9 mouse cellular contexts compared by ENCODE assay signal in genomic region chr12:85647346-85647745, GRCm38 (mm10). TPM values are rescaled to one million over a fixed set of nuclear protein-coding genes. Genes with fewer than 3 reads are reported as not detected.
DNase-seq lines count a peak whose midpoint lies in the region; ATAC-seq and TF ChIP-seq lines count a peak whose summit lies in the region.
"Had no signal": no experiment of that assay in that cellular context is flagged by ENCODE, and none has a peak within 500 bp of the region (broad histone marks: within the 10 kb centered on the region; RNA-seq: fewer than 3 reads in every experiment).

No protein-coding gene starts in this region.

- H3K27me3 ChIP-seq in intestine, embryonic 16.5 days (replicated peaks; ENCODE audit: control insufficient read depth, insufficient read depth, low read length): no peaks in the 10 kb centered on the region
- H3K27me3 ChIP-seq: embryonic facial prominence, embryonic 15.5 days; midbrain, embryonic 12.5 days had no signal

- no peaks in the 10 kb centered on the region for H3K4me1 ChIP-seq in intestine, embryonic 16.5 days (ENCODE audit: control insufficient read depth, insufficient read depth, low read length)
- H3K4me1 ChIP-seq: embryonic facial prominence, embryonic 15.5 days; midbrain, embryonic 12.5 days had no signal

- H3K27ac ChIP-seq in layer of hippocampus, adult 2 months: no peak overlapping the region
- no peak overlapping the region for H3K27ac ChIP-seq in intestine, embryonic 16.5 days (ENCODE audit: low read length)
- H3K27ac ChIP-seq: embryonic facial prominence, embryonic 15.5 days; midbrain, embryonic 12.5 days had no signal

- no peak for ATAC-seq in intestine, embryonic 16.5 days

- peak; percentile 72 for TF ChIP-seq CTCF in layer of hippocampus, adult 2 months (conservative IDR thresholded peaks at IDR 0.05)

- H3K4me2 ChIP-seq in intestine, embryonic 16.5 days (ENCODE audit: low read depth, low read length): no peak overlapping the region
- H3K4me2 ChIP-seq: embryonic facial prominence, embryonic 15.5 days; midbrain, embryonic 12.5 days had no signal

- no peak overlapping the region for H3K9ac ChIP-seq in intestine, embryonic 16.5 days (ENCODE audit: low read depth, low read length)
- H3K9ac ChIP-seq: embryonic facial prominence, embryonic 15.5 days; midbrain, embryonic 12.5 days had no signal

- no peaks in the 10 kb centered on the region for H3K9me3 ChIP-seq in intestine, embryonic 16.5 days (ENCODE audit: control insufficient read depth, low read length)
- H3K9me3 ChIP-seq: embryonic facial prominence, embryonic 15.5 days; midbrain, embryonic 12.5 days had no signal

- DNase-seq in layer of hippocampus, adult 2 months (ENCODE audit: low spot score in 2 of 2): no peak
- no peak for DNase-seq in layer of hippocampus, postnatal 25 days (ENCODE audit: extremely low spot score in 1 of 2, low spot score in 1 of 2)
- DNase-seq in T-cell, adult 2 months (ENCODE audit: low spot score): peak; percentile 23
- DNase-seq in heart, postnatal 4 days: peak; percentile 52
- DNase-seq in naive thymus-derived CD4-positive, alpha-beta T cell, adult 2 months (ENCODE audit: low read depth): peak; percentile 48
- DNase-seq in testis, postnatal 14 days (ENCODE audit: low spot score): no peak

- H3K4me3 ChIP-seq in layer of hippocampus, adult 2 months: no peak overlapping the region
- no peak overlapping the region for H3K4me3 ChIP-seq in intestine, embryonic 16.5 days (ENCODE audit: low read length)
- H3K4me3 ChIP-seq: embryonic facial prominence, embryonic 15.5 days; midbrain, embryonic 12.5 days had no signal

- WGBS in intestine, embryonic 16.5 days: 41% methylated on average over 10 of the region's 10 CpGs

- H3K36me3 ChIP-seq in intestine, embryonic 16.5 days (ENCODE audit: control insufficient read depth, insufficient read depth, low read length): no peaks in the 10 kb centered on the region
- H3K36me3 ChIP-seq: embryonic facial prominence, embryonic 15.5 days; midbrain, embryonic 12.5 days had no signal

RNA-seq across cellular contexts. Expression of gene Batf, which starts 39.1 kb away (rescaled TPM):
- under 1 TPM; 0.41 to 0.64 TPM for total RNA-seq in layer of hippocampus, adult 2 months (2021)
- under 1 TPM; 0.30 to 0.40 TPM for total RNA-seq in layer of hippocampus, postnatal 25 days (2021)
- total RNA-seq in heart, postnatal 4 days (2021): 1 to 10 TPM in 1 of 2 experiments, under 1 TPM in 1; 0.74 to 1.5 TPM
- 3.5 and 3.6 TPM in 2 replicates for polyA plus RNA-seq in intestine, embryonic 16.5 days (2015; fragmentation: Nextera tagmentation; extraction: Ambion mirVana)

RNA-seq across cellular contexts. Expression of gene Jdp2, which starts 48.5 kb away (rescaled TPM):
- total RNA-seq in layer of hippocampus, adult 2 months (2021): 10 to 100 TPM; 48.2 to 49.5 TPM
- 10 to 100 TPM; 40.6 to 42.3 TPM for total RNA-seq in layer of hippocampus, postnatal 25 days (2021)
- total RNA-seq in heart, postnatal 4 days (2021): 10 to 100 TPM in 1 of 2 experiments, 1 to 10 TPM in 1; 9.1 to 12.2 TPM
- polyA plus RNA-seq in intestine, embryonic 16.5 days (2015; fragmentation: Nextera tagmentation; extraction: Ambion mirVana): 0.26 and 0.27 TPM in 2 replicates

Comparison
In these comparisons a context has a peak if more than half of its experiments do, and no peak if none do; other contexts are left out.
1. DNase-seq: peak in T-cell, adult 2 months (single experiment), heart, postnatal 4 days (single experiment) and naive thymus-derived CD4-positive, alpha-beta T cell, adult 2 months (single experiment); none in layer of hippocampus, adult 2 months (0 of 2), layer of hippocampus, postnatal 25 days (0 of 2) and testis, postnatal 14 days (single experiment).